Mouse (Mus musculus) heart, embryonic 15.5 days (tissue): ENCODE data around the gene Cyth1. TPM values are rescaled to one million over a fixed set of nuclear protein-coding genes. Genes with fewer than 3 reads are reported as not detected.

ENCODE experiments used
- ATAC-seq: fragments of 200-750 bp; cut with Nextera tagmentation; replicated peaks from 2 replicates; pipeline ENCODE4 v1.8.0; 2017; ENCODE audit warnings: low read depth, moderate TSS enrichment; ENCODE audit not compliant: insufficient number of reproducible peaks, insufficient read depth, low FRiP score
- H3K27ac ChIP-seq: fragments of 300-500 bp; sonication (generic); 2 replicates; pipeline ENCODE4 v1.5.1; 2015; ENCODE audit warnings: mild to moderate bottlenecking, inconsistent platforms
- H3K27me3 ChIP-seq: fragments of 300-500 bp; sonication (generic); 2 replicates; pipeline ENCODE4 v1.6.1; 2015; ENCODE audit warnings: inconsistent platforms
- H3K36me3 ChIP-seq: fragments of 300-500 bp; sonication (generic); 2 replicates; pipeline ENCODE4 v1.6.1; 2015; ENCODE audit warnings: mild to moderate bottlenecking, inconsistent platforms
- H3K4me1 ChIP-seq: fragments of 300-500 bp; sonication (generic); replicated peaks from 2 replicates; pipeline ENCODE4 v1.6.1; 2015; ENCODE audit warnings: inconsistent platforms
- H3K4me2 ChIP-seq: fragments of 300-500 bp; sonication (generic); 2 replicates; pipeline ENCODE4 v1.6.1; 2015; ENCODE audit warnings: inconsistent platforms, mild to moderate bottlenecking, moderate library complexity
- H3K4me3 ChIP-seq: fragments of 300-500 bp; sonication (generic); 2 replicates; pipeline ENCODE4 v1.5.1; 2015; ENCODE audit warnings: mild to moderate bottlenecking, inconsistent platforms
- H3K9ac ChIP-seq: fragments of 300-500 bp; sonication (generic); 2 replicates; pipeline ENCODE4 v1.6.1; 2015; ENCODE audit warnings: mild to moderate bottlenecking, inconsistent platforms
- H3K9me3 ChIP-seq: fragments of 300-500 bp; sonication (generic); replicated peaks from 2 replicates; pipeline ENCODE4 v1.6.1; 2016; ENCODE audit warnings: inconsistent platforms
- WGBS: fragments of 180-500 bp; shearing (Covaris S2); methylation state at CpG from one replicate; pipeline ENCODE4 v1.1.7; 2015; ENCODE audit warnings: mixed read lengths; 5-methylcytosine and 5-hydroxymethylcytosine counted together
- polyA plus RNA-seq: library from polyadenylated mRNA; unstranded; fragments of >200 nt; fragmentation: Nextera tagmentation; extraction: Ambion mirVana; gene quantifications from 2 replicates; pipeline ENCODE4 v1.2.1, GENCODE M21; 2015

The Cyth1 gene
- polyA plus RNA-seq, 1 experiment from 2014 or later: 18.0 TPM

DNA sequence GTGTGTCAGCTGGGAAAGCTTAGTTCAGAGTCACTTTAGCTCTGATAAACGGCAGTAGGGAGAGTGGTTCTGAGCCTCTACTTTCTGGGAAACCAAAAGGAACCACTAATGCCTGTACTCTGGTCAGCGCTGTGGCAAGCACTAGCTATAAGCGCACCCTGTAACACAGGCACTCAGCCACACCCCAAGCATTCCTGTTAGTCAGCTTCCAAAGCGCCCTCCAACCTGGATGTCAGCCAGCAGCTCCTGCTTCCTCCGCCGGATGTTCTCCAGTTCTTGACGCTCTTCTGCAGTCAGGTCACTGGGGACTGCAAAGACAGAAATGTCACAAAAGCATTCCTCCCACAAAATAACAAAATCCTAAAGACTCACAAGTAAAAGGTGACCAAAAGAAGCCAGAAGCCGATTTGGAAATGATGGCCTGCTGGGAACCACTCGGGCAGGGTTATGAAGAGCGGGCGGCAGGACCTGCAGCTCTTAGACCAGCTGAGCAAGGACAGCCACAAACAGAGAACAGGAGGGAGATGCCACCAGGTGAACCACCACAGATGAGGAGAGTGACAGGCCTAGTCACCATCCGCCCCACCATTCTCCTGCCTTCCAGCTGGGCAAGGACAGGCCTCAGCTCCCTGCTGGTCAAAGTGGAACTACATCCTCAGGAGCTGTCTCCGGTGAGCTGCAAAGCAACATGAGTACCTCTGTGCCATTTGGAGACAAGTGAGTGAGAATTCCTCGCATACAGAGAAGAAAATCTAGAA lies 54.8 kb downstream of the Cyth1 start:
- H3K9me3 ChIP-seq: no peaks in the 10 kb centered on the region
- ATAC-seq: peak; percentile 56; the same call in 1 of the 2 replicates
- H3K27ac ChIP-seq: peak overlapping the region; percentile 74
- H3K27me3 ChIP-seq: no peaks in the 10 kb centered on the region
- peaks cover 56% of the 10 kb centered on the region for H3K4me1 ChIP-seq
- WGBS: 35% methylated on average over 14 of the region's 14 CpGs
- H3K9ac ChIP-seq: no peak overlapping the region
- peaks cover 22% of the 10 kb centered on the region; the same call in 1 of the 2 replicates for H3K36me3 ChIP-seq
- H3K4me2 ChIP-seq: peak overlapping the region; percentile 29
- no peak overlapping the region for H3K4me3 ChIP-seq

DNA sequence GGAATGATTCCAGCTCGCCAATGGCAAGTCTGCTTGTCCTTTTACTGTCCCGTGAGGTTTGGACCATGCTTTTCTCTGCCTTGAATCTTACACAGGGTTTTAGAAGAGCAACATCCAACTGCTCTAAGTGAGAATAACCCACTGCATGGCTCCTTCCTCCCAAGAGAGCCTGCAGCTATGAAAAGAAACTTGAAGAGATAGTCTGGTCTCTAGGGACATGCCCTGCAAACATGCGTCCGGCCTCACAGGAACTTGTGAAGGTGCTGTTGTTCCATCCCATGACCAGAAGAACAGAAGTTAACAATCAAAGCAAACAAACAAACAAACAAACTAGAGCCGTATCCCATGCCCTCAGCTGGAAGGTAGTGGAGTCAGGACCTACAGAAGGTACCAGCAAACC lies 55.4 kb downstream of the Cyth1 start:
- Histone ChIP-seq H3K27me3 (no peaks in the 10 kb centered on the region), H3K4me3 (no peak overlapping the region), H3K4me2 (0 out of 2 replicates have a peak overlapping the region, but pooled peaks have one; percentile 29), H3K9me3 (no peaks in the 10 kb centered on the region), H3K36me3 (peaks cover 27% of the 10 kb centered on the region; the same call in 1 of the 2 replicates), H3K27ac (peak overlapping the region; percentile 74), H3K9ac (no peak overlapping the region), H3K4me1 (peaks cover 50% of the 10 kb centered on the region)
- WGBS: 77% methylated on average over 5 of the region's 5 CpGs
- ATAC-seq: no peak

DNA sequence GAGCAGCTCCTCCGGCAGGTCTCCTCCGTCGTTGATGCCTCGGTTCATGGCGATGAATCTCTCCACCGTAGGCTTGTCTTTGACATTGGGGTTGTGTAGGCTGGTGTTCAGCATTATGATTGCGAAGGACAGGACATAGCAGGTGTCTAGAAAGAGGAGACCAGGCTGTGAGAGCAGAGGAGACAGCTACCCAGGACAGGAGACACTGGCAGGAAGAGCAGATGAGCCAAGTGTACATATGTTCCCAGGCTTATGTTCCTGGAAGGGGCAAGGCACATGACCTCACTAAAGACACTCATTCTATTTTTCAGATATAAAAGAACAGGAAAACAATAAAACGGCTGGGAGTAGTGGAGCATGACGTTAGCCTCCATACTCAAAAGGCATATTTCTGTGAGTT lies 65.6 kb downstream of the Cyth1 start:
- Histone ChIP-seq H3K27ac (no peak overlapping the region), H3K27me3 (no peaks in the 10 kb centered on the region), H3K4me3 (no peak overlapping the region), H3K4me1 (peaks cover 23% of the 10 kb centered on the region), H3K4me2 (no peak overlapping the region), H3K9ac (no peak overlapping the region), H3K36me3 (peaks cover 64% of the 10 kb centered on the region), H3K9me3 (no peaks in the 10 kb centered on the region)
- no peak for ATAC-seq
- 84% methylated on average over 9 of the region's 9 CpGs for WGBS

DNA sequence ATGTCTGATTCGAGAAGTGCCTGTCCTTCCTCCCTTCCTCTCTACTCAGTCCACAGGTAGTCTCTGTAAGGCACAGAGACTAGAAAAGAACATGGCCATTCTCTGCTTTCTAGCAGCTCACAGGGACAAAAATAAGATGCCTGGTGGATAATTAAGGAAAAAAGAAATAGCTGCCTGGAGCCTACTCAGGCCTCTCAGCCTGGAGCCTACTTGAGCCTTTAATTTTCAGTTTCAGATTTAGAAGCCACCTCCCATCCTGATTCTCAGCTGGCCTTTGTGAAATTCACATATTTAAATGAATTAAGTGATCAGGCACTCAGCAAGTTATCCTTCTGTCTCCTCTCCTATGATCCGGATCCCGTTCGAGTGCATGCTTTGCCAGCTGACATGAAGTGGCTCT lies 66.0 kb downstream of the Cyth1 start:
- Histone ChIP-seq H3K4me1 (peaks cover 23% of the 10 kb centered on the region), H3K4me3 (no peak overlapping the region), H3K4me2 (no peak overlapping the region), H3K9me3 (no peaks in the 10 kb centered on the region), H3K27ac (no peak overlapping the region), H3K36me3 (peaks cover 64% of the 10 kb centered on the region), H3K27me3 (no peaks in the 10 kb centered on the region), H3K9ac (no peak overlapping the region)
- ATAC-seq: no peak
- WGBS: 74% methylated on average over 4 of the region's 4 CpGs

DNA sequence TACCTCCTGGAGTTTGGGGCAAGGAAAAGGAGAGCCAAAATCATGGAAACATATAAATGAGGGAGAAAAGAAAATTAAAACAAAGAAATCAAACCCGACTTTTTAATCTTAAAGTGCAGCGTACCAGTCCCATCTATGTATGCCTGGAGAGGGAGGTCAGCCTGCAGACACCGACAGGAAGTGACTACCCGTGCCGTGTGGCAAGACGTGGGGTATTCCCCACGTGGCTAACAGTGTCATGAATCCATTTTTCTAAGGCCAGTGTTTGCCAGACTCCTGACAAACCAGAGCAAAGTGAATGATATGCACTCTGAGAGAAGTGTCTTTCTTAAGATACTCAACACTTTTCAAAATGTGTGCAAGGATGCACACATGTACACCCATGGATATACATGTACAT lies 68.2 kb downstream of the Cyth1 start:
- Histone ChIP-seq H3K36me3 (peaks cover 63% of the 10 kb centered on the region), H3K27ac (peak overlapping the region; percentile 55; the same call in 1 of the 2 replicates), H3K4me3 (no peak overlapping the region), H3K27me3 (no peaks in the 10 kb centered on the region), H3K4me1 (peaks cover 34% of the 10 kb centered on the region), H3K9me3 (no peaks in the 10 kb centered on the region), H3K4me2 (no peak overlapping the region), H3K9ac (no peak overlapping the region)
- 73% methylated on average over 7 of the region's 7 CpGs for WGBS
- no peak for ATAC-seq

DNA sequence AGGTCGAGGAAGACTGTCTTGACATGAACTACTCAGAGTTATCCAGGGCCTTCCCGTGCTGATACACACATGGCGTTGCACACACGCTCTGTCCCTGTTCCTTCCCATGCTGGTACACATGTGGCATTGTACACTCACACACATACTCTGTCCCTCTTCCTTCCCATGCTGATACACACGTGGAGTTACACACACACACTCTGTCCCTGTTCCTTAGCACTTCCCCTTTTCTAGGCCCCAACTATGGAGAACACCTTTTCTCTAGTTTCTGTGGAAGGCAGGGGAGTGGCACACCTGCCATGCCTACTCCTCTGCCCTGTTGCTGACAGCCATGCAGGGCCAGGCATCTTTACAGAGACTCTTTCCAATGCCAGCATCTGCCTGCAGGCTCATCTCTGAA lies 70.2 kb downstream of the Cyth1 start:
- WGBS: 87% methylated on average over 5 of the region's 5 CpGs
- no peak for ATAC-seq
- H3K4me3 ChIP-seq: no peak overlapping the region
- peaks cover 46% of the 10 kb centered on the region for H3K36me3 ChIP-seq
- no peak overlapping the region for H3K9ac ChIP-seq
- H3K27ac ChIP-seq: no peak overlapping the region
- H3K9me3 ChIP-seq: no peaks in the 10 kb centered on the region
- no peak overlapping the region for H3K4me2 ChIP-seq
- H3K4me1 ChIP-seq: peaks cover 52% of the 10 kb centered on the region
- H3K27me3 ChIP-seq: no peaks in the 10 kb centered on the region

DNA sequence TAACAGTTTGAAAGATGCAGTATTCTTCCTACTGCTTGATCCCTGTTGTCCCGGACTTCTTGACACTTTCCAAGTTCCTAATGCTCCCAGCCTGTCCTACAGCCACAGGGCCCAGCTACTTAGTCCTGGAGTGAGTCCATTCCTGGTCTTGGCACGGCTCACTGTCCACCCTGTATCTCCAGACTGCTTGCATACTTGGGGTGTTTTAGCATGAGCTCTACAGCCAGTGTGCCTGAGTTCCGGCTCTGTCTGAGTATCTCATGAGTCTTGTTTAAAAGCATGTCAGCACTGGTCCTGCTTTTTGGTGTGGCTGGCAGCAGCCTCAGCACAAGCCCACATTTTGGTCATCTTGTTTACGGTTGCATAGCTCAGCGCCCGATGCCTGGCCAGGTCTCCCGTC lies 73.6 kb downstream of the Cyth1 start:
- 29% methylated on average over 7 of the region's 7 CpGs for WGBS
- 0 out of 2 replicates have a peak overlapping the region, but pooled peaks have one; percentile 32 for H3K4me2 ChIP-seq
- peaks cover 56% of the 10 kb centered on the region for H3K4me1 ChIP-seq
- H3K36me3 ChIP-seq: peaks cover 30% of the 10 kb centered on the region
- peak; percentile 74 for ATAC-seq
- H3K4me3 ChIP-seq: no peak overlapping the region
- H3K9ac ChIP-seq: no peak overlapping the region
- H3K27ac ChIP-seq: peak overlapping the region; percentile 88
- no peaks in the 10 kb centered on the region for H3K27me3 ChIP-seq
- no peaks in the 10 kb centered on the region for H3K9me3 ChIP-seq

DNA sequence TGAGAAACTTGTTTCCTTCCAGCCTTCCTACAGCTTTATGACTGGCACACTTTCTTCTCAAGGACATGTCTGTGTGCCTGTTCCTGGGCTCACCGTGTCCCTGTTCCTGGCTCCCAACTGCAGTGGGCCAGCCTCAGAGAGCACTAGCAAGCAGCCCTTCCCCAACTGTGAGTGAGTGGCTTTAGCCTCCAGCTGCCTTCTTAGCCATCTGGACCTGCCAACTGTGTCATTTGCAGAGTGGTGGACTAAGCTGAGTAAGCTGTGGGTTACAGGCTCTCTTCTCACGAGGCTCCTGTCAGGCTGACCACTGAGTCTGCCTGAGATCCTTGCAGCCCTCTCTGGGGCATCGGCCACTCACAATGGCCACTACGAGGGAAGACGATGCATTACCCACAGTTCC lies 75.6 kb downstream of the Cyth1 start:
- ATAC-seq: no peak
- Histone ChIP-seq H3K4me1 (peaks cover 70% of the 10 kb centered on the region), H3K9ac (no peak overlapping the region), H3K27me3 (no peaks in the 10 kb centered on the region), H3K4me3 (no peak overlapping the region), H3K27ac (0 out of 2 replicates have a peak overlapping the region, but pooled peaks have one; percentile 2), H3K36me3 (peaks cover 29% of the 10 kb centered on the region; the same call in 1 of the 2 replicates), H3K4me2 (no peak overlapping the region), H3K9me3 (no peaks in the 10 kb centered on the region)
- 76% methylated on average over 5 of the region's 5 CpGs for WGBS

DNA sequence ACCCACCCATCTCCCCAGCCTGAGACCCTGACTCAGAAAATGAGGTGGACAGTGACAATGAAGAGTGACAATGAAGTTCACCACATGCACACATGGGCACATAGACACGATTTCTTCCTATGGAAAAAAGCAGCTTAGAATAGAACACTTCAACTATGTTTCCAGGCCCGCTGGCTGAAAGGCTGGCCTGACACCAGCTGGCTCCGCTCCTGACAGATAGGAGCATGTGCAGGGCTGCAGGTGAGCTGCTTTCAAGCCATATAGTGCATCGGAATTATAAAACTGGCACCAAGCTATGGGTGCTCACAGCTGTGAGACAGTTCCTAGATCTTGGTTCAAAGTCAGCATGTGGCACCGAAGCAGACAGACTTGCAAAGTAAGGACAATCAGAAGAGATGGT lies 78.1 kb downstream of the Cyth1 start:
- no peak overlapping the region for H3K4me2 ChIP-seq
- 49% methylated on average over 5 of the region's 5 CpGs for WGBS
- peaks cover 81% of the 10 kb centered on the region for H3K4me1 ChIP-seq
- H3K27ac ChIP-seq: peak overlapping the region; percentile 74
- H3K9ac ChIP-seq: no peak overlapping the region
- H3K27me3 ChIP-seq: no peaks in the 10 kb centered on the region
- H3K9me3 ChIP-seq: no peaks in the 10 kb centered on the region
- no peak overlapping the region for H3K4me3 ChIP-seq
- H3K36me3 ChIP-seq: peaks cover 24% of the 10 kb centered on the region; the same call in 1 of the 2 replicates
- ATAC-seq: no peak; the same call in 1 of the 2 replicates

DNA sequence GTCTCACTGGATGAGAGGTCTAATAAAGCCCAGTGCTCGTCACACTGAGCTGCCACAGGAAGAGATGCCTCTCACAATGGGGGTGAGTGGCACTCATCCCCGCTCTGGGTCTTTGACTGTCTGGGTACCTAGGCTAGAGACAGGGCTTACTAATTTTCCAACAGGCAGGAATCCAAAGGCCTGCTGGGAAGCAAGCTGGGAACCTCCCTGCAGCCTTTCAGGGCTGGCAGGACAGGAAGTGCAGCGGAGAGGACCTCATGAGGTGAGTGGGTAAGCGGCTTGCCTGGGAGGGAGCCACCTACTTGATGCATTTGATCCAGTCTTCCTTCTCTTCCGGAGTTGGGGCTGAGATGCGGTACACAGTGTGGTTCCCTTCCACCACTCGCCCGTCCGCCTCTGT lies 79.7 kb downstream of the Cyth1 start:
- 80% methylated on average over 9 of the region's 9 CpGs for WGBS
- H3K4me2 ChIP-seq: no peak overlapping the region
- peaks cover 76% of the 10 kb centered on the region for H3K4me1 ChIP-seq
- no peaks in the 10 kb centered on the region for H3K27me3 ChIP-seq
- no peak for ATAC-seq
- H3K9ac ChIP-seq: no peak overlapping the region
- peak overlapping the region; percentile 22; the same call in 1 of the 2 replicates for H3K27ac ChIP-seq
- H3K4me3 ChIP-seq: no peak overlapping the region
- no peaks in the 10 kb centered on the region for H3K9me3 ChIP-seq
- H3K36me3 ChIP-seq: peaks cover 30% of the 10 kb centered on the region; the same call in 1 of the 2 replicates

DNA sequence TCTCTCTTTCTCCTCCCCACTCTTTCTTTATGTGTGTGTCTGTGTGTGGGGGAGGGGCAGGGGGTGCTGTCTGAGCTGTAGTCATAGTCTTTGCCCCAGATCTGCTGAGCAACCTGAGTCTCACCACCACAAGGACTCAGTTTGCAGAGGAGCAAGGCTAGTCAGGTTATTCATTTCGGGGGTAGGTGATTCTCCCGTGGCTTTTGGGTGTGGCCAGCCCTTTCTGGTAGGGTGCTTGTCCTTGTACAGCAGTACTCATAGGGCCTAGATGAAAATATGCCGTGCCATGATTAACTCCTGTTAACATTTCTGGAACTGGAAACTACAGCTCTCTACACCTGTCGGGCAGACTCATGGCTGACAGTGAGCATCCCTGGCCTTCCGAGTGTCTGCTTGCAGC lies 81.8 kb downstream of the Cyth1 start:
- 83% methylated on average over 5 of the region's 5 CpGs for WGBS
- no peaks in the 10 kb centered on the region for H3K27me3 ChIP-seq
- H3K9me3 ChIP-seq: no peaks in the 10 kb centered on the region
- H3K9ac ChIP-seq: no peak overlapping the region
- H3K36me3 ChIP-seq: peaks cover 25% of the 10 kb centered on the region; the same call in 1 of the 2 replicates
- H3K4me3 ChIP-seq: no peak overlapping the region
- no peak overlapping the region for H3K4me2 ChIP-seq
- ATAC-seq: no peak
- peak overlapping the region; percentile 61 for H3K27ac ChIP-seq
- peaks cover 74% of the 10 kb centered on the region for H3K4me1 ChIP-seq

DNA sequence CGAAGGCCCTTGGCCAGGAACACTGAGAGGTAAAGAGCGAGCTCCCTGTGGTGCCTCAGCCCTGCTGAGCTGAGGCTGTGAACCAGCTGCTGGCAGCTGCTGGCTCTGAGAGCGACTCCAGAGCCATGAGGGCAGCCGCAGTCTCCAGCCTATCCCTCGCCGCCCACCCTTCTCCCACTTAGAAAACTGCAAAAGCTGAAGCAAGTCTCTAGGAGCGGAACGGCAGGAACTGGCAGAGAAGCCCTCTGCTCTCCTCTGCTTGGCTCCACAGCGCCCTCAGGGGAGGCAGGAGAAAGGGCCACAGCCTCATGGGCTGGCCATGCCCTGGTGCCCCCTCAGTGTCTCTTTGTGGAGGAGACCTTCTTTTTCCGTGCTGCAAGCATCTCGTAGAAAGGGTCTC lies 82.7 kb downstream of the Cyth1 start:
- WGBS: 59% methylated on average over 11 of the region's 11 CpGs
- Histone ChIP-seq H3K27me3 (no peaks in the 10 kb centered on the region), H3K9me3 (no peaks in the 10 kb centered on the region), H3K4me2 (no peak overlapping the region), H3K27ac (peak overlapping the region; percentile 61), H3K4me3 (no peak overlapping the region), H3K9ac (no peak overlapping the region), H3K4me1 (peaks cover 76% of the 10 kb centered on the region), H3K36me3 (peaks cover 25% of the 10 kb centered on the region; the same call in 1 of the 2 replicates)
- no peak for ATAC-seq
